Mouse (Mus musculus) layer of hippocampus, postnatal 10 days (tissue): Measurements from ENCODE around the gene Pjvk. TPM values are rescaled to one million over a fixed set of nuclear protein-coding genes. Genes with fewer than 3 reads are reported as not detected.

Source experiments
- total RNA-seq, 2 experiments: library from RNA; stranded (reverse); gene quantifications; 2 replicates each; pipeline ENCODE4 v1.2.3; 2021

Pjvk gene
- total RNA-seq, 2 experiments from 2014 or later: 0.85 to 0.98 TPM

Other genes starting within 250 kb of the Pjvk start
- gene Osbpl6, start 242.0 kb upstream of the Pjvk start, total RNA-seq: 10 to 100 TPM; 53.1 to 57.8 TPM
- gene Prkra, start 461 bp upstream of the Pjvk start, total RNA-seq: 10 to 100 TPM; 24.6 to 25.7 TPM
- 1 to 10 TPM; 4.7 to 5.8 TPM for gene Fkbp7, start 24.6 kb downstream of the Pjvk start, total RNA-seq
- 10 to 100 TPM; 25.5 to 28.2 TPM for gene Plekha3, start 26.8 kb downstream of the Pjvk start, total RNA-seq